Mouse (Mus musculus): ENCODE measurements around the gene H2-Oa.

Gene H2-Oa

DNA sequence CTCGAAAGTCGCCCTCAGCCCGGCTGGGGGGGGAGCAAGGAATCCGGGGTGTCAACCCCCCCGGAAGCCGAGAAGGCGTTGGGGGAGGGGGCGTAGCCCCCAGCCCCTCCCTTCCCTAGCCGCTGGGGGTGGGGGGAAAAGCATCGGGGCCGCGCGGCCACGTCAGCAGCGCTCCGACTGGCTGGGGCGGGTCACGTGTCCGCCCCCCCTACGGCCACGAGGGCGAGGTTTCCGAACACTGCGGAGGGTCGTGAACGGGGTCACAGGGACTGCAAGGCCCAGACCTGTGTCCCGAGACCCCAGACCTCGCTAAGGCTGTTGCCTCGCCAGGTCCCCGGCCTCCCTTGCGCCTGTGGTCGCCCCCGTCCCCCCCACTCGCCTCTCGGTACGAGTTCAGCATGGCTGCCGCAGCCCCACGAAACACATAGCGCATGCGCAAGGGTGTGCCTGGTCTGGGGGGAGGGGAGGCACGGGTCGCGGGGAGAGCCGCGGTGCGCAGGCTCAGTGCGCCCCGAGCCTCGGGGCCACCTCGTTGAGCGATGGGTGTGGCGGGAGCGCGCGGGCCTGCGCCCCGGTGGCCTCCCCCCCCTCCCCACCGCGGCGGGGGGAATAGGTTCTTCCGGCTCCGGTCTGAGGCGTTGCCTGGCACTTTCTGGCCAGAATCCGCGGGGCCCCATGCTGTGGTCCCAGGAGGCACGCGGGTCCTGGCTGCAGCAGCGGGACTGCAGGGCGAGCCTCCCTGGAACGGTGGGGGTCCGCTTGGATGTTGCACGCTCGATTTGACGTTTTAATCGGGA lies 30.2 kb downstream of the H2-Oa start, which contains the start of gene Brd2:
Gene Brd2, minus strand, starts transcription at position 447 of the 797 bp plus-strand sequence.
- DNase-seq (ENCODE audit: extremely low spot score): peak; percentile 99

DNA sequence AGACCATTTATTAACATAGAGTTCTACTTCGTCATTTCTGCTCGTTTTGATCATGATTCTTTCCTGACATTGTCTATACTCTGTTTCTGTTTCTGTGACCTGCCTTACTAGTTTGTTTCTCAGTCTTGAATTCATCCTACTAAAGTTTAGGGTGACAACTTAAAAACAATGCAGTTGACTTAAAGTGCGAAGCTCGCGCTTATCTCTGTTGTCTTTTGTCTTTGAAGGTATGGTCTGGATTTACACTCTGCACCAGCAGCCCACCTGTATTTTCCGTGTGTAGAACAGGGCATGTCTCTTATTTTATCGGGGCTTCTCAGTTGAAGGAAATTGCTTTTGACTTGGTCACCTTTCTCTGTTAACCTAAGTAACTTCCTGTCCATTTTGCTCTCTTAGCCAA lies 31.0 kb downstream of the H2-Oa start:
- DNase-seq (ENCODE audit: extremely low spot score): no peak

DNA sequence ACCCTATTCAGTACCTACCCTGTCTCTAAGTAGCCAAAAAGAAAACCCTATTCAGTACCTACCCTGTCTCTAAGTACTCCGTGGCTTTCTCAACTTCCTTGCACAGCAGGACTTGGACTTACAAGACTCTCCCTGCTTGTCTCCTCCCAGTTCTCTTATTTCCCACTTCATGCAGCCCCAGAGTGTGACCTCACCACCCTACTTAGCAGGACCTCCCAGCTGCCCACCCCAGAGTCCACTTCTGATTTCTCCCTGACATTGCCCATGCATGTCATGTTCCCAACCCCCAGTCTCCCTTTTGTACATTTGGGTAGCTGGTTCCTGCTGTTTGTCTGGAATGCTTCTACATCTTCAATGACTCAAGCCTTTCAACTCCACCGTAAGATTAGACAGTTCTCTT lies 31.4 kb downstream of the H2-Oa start:
- peak; percentile 48 for DNase-seq (ENCODE audit: extremely low spot score)

DNA sequence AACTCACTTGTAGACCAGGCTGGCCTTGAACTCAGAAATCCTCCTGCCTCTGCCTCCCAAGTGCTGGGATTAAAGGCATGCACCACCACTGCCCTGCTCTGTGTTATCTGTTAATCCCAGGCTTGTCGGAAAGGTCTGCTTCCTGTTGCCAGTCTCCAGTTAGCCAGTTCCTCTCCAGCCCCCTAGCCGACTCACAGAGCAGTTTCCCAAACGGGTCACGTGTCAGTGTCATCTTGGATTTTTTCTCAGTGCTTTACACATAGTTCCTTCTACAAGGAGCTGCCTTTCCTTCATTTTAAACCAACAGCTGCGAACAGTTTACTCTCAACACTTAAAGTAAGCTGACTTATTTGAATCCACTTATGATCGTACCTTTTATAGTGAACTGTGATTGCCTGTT lies 32.5 kb downstream of the H2-Oa start:
- no peak for DNase-seq (ENCODE audit: extremely low spot score)

DNA sequence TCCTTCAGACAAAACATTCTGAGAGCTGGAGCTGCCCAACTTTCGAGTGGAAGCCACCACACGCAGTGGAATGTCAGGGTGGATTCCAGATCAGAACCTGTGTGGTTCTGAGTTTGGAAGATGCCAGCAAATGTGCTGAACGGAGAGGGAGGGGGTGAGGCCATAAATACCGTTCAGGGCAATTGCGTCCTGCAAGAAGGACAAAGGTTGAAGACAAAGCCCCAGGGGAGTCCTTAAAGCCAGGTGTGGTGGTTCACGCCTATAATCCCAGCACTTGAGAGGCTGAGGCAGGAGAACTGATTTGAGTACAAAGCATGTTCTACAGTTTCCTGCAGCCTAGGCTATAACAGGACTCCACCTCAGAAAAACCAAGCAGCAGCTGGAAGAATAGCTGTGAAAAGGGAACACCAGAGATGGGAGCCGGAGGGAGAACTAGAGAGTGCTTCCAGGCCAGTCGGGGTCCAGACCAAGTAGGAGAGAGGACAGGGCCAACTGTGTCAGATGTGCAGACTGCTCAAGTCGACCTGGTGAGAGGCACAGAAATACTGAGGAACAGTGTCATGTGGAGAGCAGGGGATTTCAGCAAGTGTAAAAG lies 34.8 kb downstream of the H2-Oa start:
- DNase-seq (ENCODE audit: extremely low spot score): no peak

DNA sequence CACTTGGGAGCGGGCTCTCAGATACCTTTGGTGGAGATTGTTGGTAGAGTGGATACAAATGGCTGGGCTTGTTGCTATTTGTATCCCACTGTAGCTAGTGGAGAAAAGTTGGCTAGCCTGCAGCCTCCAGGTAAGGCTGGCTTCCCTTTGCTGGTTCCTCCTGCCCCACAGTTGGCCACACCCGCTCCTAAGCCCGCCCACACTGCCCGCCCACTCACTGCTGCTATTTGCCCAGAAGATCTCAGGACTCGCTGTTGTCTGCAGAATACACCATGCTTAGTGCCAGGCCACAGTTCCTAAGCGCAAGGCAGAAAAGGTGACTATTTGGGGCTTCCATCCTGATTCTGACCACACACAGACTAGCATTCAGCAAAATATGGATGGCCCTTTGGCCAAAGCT lies 35.3 kb downstream of the H2-Oa start:
- no peak for DNase-seq (ENCODE audit: extremely low spot score)

DNA sequence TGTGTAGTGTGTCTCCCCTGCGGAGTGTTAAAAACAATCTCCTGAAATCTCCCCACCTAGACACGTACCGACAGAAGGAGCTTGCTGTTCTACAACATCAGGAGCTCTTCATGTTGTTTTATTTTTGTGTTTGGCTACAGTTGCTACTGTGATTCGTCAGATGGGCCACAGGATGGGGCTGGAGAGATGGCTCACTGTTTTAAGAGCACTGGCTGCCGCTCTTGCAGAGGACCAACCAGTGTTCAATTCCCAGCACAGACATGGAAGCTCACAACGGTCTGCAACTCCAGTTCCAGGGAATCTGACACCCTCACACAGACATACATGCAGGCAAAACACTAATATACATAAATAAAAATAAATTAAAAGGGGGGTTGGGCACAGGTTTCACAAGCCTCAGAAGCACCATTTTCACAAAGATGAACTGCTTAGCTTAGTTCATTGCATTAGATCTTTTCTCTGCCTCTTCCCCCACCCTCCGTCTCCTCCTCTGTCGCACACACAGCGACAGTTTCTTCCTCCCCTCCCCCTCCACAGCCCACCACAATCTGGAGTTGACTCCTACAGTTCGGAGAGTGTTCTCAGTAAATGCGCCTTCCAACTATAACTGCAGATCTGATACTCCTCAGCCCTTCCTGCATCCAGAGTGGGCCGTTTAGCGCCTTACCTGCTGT lies 36.3 kb downstream of the H2-Oa start:
- no peak for DNase-seq (ENCODE audit: extremely low spot score)

DNA sequence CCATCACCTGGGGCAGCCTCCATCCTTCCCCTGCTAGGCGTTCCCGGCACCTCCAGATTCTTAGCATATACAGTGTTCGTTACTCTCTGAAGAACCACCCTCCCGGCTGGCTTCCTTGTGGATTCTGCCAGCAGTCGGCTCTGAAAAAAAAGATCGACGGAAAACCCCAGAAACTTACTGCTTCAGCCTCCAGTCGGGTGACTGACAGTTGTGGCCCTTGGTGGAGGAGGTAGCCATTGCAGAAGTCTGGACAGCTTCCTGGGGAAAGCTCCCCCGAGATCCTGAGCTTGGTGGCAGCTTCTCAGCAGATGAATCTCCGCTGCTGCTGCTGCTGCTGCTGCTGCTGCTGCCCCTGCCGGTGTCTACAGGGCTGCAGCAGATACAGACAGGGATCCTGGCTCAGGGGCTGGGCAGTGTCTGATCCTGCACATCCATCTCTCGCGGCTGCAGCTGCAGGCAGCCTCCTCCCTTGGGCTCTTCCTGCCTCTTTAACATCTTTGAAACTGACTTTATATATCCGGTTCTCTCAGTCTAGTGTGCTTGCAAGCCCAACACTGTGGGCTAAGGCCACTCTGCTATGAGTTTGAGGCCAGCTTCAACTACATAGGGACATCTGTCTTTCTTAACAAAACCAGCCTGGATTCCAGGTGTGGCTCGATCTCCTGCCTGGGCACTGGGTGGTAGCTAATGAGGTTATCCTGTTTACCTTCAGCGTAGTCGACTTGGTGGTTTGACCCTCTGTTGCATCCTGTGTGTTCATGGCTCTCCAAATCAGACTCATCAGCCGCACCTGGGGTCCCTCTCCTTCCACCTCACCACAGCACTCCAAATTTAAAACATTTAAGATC lies 37.0 kb downstream of the H2-Oa start:
- DNase-seq (ENCODE audit: extremely low spot score): no peak

DNA sequence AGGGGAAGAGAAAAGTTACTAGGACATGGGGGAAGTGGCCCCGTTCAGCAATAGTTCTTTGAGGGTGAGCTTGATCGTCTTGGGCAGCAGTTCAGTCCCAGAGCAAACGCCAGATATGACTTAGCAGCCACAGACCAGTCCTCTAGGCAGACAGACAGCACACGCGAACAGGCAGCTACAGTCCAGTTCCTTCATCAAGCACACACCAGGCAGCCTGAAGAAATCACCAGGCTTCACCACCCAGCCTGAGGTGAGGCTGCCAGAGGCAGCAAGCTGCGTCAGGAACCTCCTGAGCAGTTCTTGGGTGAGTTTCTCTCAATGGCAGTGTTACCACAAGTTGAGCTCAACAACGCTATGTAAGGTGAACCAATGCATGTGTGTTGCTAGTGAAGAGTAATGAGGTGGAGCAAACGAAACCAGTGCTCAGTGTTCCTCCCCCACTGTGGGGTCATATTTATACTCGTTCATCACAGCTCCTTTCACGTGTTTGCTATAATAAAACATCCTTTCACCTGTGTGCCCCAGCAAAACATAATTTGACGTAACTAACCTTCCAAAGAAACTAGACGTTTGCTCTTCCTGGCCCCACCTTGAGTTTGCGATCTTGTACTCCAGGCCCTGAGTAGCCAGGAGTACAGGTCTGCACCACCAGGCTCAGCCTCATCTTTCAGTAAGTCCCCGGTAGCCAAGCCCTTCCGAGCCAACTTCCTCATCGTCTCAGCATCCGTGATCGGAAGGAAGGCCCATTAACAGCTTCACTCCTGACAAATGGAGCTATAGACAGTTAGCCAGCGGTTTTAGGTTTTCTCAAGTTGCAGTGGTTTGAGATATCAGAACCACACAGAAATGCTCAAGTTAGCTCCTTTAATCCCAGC lies 38.2 kb downstream of the H2-Oa start:
- DNase-seq (ENCODE audit: extremely low spot score): no peak

DNA sequence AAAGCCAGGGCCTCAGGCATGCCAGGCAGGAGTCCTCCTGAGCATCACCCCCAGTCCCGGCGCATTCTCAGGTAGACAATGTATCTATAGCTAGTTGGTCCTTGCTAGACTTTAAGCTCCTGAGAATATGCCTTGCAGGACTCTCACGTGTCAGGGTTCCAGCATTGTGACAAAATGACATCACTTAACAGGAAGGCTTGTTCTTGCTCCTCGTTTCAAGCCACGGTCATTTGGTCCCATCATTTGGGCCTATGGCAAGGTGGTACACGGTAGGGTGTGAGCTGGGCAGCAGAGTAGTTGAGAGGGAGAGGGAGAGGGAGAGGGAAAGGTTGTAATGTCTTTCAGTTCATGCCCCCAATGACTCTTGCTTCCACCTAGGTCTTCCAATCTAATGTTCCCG lies 39.8 kb downstream of the H2-Oa start:
- DNase-seq (ENCODE audit: extremely low spot score): no peak

DNA sequence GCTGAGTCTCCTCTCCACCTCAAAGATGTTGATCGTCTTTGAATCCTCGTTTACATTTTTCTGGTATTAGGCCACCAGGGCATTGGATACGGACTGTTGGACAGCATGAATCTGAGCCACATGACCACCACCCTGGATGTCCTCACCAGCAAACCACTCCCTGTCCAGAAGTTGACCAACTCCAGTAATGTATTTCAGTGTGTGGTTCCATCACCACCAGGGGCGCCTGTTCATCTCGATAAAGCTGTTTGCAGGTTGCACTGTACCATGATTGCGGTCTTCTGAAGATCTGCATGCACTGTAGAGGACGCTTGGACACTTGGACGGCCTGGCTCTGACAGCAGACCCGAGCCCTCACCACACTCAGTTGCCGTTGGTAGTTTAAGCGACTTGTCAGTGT lies 41.1 kb downstream of the H2-Oa start:
- DNase-seq (ENCODE audit: extremely low spot score): no peak

DNA sequence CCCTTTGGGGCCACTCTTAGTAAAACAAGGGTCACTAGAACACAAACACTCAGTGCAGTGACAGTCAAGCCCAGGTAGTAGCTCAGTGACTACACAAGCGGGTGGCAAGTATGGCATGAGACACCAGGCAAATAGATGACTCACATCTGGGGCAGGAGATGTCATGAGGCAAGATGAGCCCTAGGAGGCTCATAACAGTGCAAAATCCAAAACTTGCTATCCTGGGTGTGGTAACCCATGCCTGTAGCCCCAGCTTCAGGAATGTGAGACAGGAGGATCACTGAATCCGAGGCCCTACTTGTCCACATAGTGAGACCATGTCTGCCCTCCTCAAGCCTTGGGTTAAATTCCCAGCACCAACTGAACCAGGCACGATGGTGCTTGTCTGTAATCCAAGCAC lies 42.3 kb downstream of the H2-Oa start:
- no peak for DNase-seq (ENCODE audit: extremely low spot score)

DNA sequence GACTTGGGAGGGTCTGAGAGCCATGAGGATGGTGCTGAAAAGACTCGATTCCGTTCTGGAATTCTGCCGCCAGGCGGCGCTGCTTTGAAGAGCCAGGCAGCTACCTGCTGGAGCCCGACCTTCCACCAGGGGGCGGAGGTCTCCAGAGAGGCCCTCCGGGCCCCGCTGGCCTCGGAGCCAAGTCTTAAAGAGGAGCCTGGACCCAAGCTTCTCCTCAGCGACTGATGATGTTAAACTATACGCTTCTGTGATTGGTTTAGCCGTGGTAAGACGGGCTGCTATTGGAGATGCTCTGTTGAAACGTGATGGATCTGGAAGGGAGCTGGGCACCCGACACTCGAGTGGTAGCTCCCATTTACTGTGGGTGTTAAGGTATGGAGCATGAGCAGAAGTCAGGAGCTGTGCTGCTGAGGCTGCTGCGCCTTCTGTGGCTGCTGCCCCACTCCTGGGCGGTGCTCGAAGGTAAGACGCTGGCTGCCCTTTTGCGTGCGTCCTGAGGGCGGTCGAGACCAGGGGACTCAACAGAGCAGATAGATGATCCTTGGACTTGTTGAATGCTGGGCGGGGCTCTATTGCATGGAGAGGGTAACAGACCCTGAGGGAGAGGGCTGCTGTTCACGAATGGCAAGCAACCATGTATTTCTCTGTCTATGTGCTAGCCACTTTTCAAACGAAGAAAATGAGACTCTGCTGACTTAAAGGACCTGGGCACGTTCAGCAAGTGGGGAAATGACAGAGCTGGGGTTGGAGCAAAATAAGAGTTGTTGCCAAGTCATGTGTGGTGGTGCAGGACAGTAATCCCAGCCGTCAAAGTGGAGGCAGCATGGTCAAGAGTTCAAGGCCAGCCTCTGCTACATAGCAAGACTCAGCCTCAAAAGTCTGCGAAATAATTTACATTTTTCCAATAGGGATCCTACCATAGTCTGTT lies 43.4 kb downstream of the H2-Oa start:
- DNase-seq (ENCODE audit: extremely low spot score): peak; percentile 96

DNA sequence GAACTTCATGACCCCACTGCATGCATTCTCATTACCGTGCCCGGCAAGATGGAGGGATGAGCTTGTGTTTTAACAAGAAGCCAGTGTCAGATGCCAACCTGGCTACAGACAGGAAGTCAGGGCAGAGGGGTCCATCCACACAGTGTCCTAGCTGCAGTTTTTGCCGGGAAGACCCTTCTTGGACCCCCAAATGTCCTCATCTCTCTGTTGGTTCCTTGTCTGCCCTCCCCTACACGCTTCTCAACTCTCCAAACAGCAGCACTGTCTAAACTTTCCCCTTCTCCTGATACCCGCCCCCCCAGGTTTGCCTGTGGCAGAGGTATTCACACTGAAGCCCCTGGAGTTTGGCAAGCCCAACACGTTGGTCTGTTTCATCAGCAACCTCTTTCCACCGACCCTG lies 45.5 kb downstream of the H2-Oa start:
- no peak for DNase-seq (ENCODE audit: extremely low spot score)

DNA sequence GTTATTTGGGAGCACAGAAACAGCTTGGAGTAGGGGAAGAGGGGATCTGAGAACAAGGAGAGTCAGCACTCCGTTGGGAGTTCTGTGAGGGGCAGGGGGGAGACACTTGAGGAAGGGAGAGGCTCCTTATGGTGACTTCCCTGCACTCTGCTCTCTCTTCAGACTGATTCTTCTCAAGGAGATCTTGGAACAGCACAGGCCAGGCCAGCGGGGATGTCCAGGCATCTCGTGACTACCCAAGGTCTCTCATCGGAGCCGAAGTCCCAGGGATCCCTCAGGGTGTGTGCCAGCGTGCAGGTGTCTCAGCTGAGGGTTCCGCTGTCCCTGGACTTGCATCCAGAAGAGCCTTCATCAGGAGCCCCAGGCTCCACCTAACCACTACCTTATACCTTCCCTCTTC lies 46.5 kb downstream of the H2-Oa start:
- DNase-seq (ENCODE audit: extremely low spot score): no peak

DNA sequence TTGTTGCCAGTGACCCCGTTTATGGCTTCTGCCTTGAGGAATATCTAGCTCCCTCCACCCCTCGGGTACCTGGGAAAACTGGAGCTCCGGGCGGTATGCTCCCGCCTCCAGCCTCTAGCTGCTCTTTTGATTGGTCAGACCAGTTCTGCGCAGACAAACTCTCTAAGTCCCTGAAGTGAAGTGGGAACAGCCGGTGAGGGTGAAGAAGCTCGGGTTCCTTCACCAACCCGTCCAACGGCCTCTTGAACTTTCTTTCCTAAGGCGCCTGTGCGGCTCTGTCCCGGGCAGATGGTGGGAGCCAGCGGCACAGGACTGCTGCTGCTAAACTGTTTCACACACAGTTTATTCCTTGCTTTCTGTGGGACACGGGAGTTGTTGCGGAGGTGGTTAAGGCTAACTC lies 47.3 kb downstream of the H2-Oa start:
- DNase-seq (ENCODE audit: extremely low spot score): peak; percentile 59

DNA sequence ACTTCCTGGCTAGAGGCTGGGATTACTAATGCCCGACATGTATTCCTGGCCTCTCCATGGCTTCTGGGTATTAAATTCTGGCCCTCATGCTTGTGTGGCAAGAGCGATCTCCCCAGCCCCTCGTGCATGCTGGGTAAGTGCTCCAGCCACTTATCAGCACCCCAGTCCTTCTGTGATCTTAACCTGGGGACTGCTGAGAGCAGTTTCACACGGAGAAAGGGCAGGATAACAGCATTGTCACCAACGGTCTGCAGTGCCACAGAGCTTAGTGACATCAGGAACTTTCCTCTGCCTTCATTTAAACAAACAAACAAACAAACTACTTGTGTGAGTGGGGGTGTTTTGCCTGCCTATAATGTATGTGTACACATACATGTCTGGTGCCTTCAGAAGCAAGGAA lies 48.1 kb downstream of the H2-Oa start:
- DNase-seq (ENCODE audit: extremely low spot score): no peak

DNA sequence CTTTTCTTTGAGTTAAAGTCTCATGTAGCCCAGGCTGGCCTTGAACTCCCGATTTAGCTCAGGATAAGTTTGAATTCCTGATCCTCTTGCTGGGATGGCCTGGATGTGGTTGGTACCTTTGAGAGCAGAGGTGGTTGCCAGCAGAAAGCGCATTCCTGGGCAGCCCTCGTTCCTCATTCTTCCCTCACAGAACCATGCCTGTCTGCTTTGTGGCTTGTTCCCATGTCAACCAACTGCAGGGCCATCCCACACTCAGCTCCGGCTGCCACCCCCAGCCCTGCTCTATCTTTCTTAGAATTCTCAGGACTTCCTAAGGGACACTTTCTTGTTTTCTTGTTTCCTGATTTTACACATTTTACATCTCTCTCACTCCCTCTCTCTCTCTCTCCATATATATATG lies 49.3 kb downstream of the H2-Oa start:
- DNase-seq (ENCODE audit: extremely low spot score): no peak

DNA sequence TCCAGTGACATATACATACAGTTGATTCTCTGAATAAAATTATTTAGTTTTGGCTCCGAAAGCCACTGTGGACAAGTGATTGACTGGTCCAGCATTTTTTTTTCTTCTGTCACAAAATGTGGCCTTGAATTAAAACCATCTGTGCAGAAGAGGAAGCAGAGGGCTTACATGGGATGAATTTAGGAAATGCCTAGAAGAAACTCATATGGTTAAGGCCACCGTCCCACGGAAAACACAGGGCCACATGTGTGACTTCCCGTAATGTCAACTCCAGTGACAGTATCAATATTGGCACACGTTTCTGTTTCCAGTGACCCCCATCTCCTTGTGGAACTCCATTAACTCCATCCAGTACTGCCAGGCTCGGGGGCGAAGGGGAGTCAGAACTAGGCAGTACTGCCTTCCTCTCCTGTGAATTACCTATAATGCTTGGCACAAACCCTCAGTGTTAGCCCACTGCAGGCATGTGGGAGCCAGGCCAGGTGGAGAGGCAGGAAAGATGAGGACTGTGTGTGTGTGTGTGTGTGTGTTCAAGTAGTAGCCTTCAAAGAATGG lies 50.4 kb downstream of the H2-Oa start:
- DNase-seq (ENCODE audit: extremely low spot score): no peak

DNA sequence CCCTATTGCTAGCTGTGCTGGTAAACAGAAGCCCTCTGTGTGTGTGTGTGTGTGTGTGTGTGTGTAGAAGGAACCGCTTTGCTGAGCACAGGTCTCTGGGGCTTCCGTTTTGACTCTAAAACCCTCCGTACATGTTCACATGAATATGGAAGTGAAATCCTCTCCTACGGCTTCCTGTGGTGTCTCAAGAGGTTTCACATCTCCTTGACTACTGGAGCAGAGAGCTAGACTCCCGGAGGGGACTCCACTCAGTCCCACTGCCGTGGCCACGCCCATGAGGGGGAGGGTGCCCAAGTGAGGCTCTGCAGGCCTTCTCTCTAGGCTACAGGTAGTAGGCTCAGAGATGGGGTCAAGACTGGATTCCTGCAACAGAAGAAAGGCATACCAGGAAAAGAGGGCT lies 50.9 kb downstream of the H2-Oa start, which contains the start of gene H2-DMb2:
Gene H2-DMb2, plus strand, starts transcription at position 275 of the 400 bp plus-strand sequence.
- no peak for DNase-seq (ENCODE audit: extremely low spot score)
